Mouse (Mus musculus) stomach, embryonic 15.5 days (tissue): ENCODE measurements around the gene Rai1. TPM values are rescaled to one million over a fixed set of nuclear protein-coding genes. Genes with fewer than 3 reads are reported as not detected.

ENCODE experiments used
- ATAC-seq: fragments of 200-750 bp; cut with Nextera tagmentation; 2 replicates; pipeline ENCODE4 v1.8.0; 2017; ENCODE audit warnings: low read depth, moderate number of reproducible peaks, moderate TSS enrichment; ENCODE audit not compliant: insufficient read depth, low FRiP score
- H3K27ac ChIP-seq: fragments of 300-500 bp; sonication (generic); 2 replicates; pipeline ENCODE4 v1.5.1; 2015; ENCODE audit warnings: mild to moderate bottlenecking, inconsistent platforms
- H3K27me3 ChIP-seq: fragments of 300-500 bp; sonication (generic); replicated peaks from 2 replicates; pipeline ENCODE4 v1.6.1; 2015; ENCODE audit warnings: inconsistent platforms
- H3K36me3 ChIP-seq: fragments of 300-500 bp; sonication (generic); 2 replicates; pipeline ENCODE4 v1.6.1; 2015; ENCODE audit warnings: inconsistent platforms
- H3K4me1 ChIP-seq: fragments of 300-500 bp; sonication (generic); 2 replicates; pipeline ENCODE4 v1.6.1; 2015; ENCODE audit warnings: inconsistent platforms
- H3K4me2 ChIP-seq: fragments of 300-500 bp; sonication (generic); 2 replicates; pipeline ENCODE4 v1.6.1; 2015; ENCODE audit warnings: mild to moderate bottlenecking, inconsistent platforms
- H3K4me3 ChIP-seq: fragments of 300-500 bp; sonication (generic); replicated peaks from 2 replicates; pipeline ENCODE4 v1.5.1; 2015; ENCODE audit warnings: inconsistent platforms
- H3K9ac ChIP-seq: fragments of 300-500 bp; sonication (generic); 2 replicates; pipeline ENCODE4 v1.6.1; 2015; ENCODE audit warnings: inconsistent platforms
- H3K9me3 ChIP-seq: fragments of 300-500 bp; sonication (generic); 2 replicates; pipeline ENCODE4 v1.6.1; 2016; ENCODE audit warnings: inconsistent platforms
- WGBS: fragments of 180-500 bp; shearing (Covaris S2); methylation state at CpG from one replicate; pipeline ENCODE4 v1.1.7; 2015; 5-methylcytosine and 5-hydroxymethylcytosine counted together
- microRNA-seq: library from miRNA; unstranded; fragments of <30 nt; microRNA quantifications from one replicate; pipeline ENCODE4, GENCODE M21; 2016
- polyA plus RNA-seq: library from polyadenylated mRNA; unstranded; fragments of >200 nt; fragmentation: Nextera tagmentation; extraction: Ambion mirVana; gene quantifications from 2 replicates; pipeline ENCODE4 v1.2.1, GENCODE M21; 2015

The Rai1 gene
- polyA plus RNA-seq, 1 experiment from 2014 or later: 24.4 TPM

GRCm38 (mm10) chr11:60231951-60232350 is 127.1 kb downstream of the Rai1 start:
- Histone ChIP-seq H3K4me3 (no peak overlapping the region), H3K27ac (no peak overlapping the region), H3K9me3 (no peaks in the 10 kb centered on the region), H3K36me3 (no peaks in the 10 kb centered on the region; the same call in 1 of the 2 replicates), H3K4me1 (peaks cover 9% of the 10 kb centered on the region; the same call in 1 of the 2 replicates), H3K27me3 (no peaks in the 10 kb centered on the region), H3K4me2 (no peak overlapping the region), H3K9ac (no peak overlapping the region)
- WGBS: 48% methylated on average over 4 of the region's 4 CpGs
- ATAC-seq: no peak

DNA sequence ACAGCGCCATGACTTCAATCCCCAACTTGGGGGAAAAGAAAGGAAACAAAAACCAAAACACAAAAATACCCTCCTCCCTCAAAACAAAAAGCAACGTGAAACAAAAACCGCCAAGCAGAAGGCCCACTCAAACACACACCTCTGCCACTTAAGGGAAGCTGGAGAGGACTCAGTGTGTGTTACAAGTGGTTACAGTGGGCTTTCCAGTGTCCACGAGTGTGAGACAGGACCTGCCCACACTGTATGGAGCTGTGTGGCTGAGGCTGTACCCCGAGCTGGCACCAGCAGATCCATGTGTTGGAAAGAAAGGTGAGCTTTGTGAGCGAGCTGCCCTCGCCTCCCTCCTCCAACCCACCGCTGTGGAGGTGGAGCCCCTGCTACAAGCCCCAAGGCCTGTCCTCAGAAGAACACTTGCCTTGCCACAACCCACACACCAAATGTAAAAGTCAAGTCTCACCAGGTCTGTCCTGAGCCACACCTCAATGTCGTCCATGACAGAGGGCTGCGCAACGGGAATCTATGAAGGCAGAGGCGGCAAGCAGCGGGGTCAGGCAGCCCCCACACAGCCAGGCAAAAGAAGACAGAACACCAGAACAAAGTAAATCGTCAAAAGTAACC is 127.7 kb downstream of the Rai1 start:
- Histone ChIP-seq H3K4me2 (no peak overlapping the region), H3K4me1 (peaks cover 9% of the 10 kb centered on the region; the same call in 1 of the 2 replicates), H3K9me3 (no peaks in the 10 kb centered on the region), H3K36me3 (peaks cover 5% of the 10 kb centered on the region; the same call in 1 of the 2 replicates), H3K27me3 (no peaks in the 10 kb centered on the region), H3K27ac (no peak overlapping the region), H3K4me3 (no peak overlapping the region), H3K9ac (no peak overlapping the region)
- WGBS: 76% methylated on average over 14 of the region's 14 CpGs
- ATAC-seq: no peak

DNA sequence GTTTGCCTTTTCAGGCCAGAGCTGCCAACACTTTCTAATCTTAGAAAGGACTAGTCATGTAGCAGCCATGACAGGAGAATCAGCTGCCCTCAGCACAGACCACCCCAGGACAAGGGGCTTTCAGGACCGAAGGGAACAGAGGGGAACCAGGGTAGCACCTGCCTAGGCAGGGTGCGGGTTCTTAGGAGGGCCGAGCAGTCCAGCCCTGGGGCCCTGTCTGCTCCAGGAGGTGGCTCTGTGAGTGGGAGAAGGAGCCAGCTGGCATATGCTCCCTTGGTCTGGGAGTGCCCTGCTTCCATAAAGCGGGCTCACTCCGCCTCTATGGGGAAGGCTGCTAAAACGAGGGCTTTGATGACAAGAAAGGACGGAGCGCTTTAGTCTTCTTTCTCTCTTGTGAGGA is 128.4 kb downstream of the Rai1 start:
- no peak overlapping the region for H3K4me2 ChIP-seq
- no peak overlapping the region for H3K9ac ChIP-seq
- H3K36me3 ChIP-seq: peaks cover 5% of the 10 kb centered on the region; the same call in 1 of the 2 replicates
- no peak overlapping the region for H3K27ac ChIP-seq
- no peak overlapping the region for H3K4me3 ChIP-seq
- no peaks in the 10 kb centered on the region for H3K27me3 ChIP-seq
- ATAC-seq: no peak
- 72% methylated on average over 8 of the region's 8 CpGs for WGBS
- H3K4me1 ChIP-seq: peaks cover 9% of the 10 kb centered on the region; the same call in 1 of the 2 replicates
- no peaks in the 10 kb centered on the region for H3K9me3 ChIP-seq

DNA sequence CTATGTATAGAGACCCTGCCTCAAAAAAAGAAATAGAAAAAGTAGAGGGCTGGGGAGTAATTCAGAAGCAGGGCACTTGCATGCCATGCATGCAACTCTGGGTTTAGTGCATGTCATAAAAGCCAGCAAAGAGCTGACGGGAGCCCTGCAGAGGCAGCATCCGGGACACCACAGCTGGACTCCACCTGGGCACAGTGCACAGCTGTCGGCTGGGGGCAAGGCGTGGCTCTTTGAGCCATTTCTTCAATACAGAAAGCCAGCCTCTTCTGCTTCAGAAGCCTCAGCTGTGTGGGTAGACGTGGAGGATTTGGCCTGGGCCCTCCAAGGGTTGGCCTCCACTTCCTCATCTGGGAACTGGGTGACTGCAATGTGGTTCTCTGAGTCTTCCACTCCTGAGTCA is 130.5 kb downstream of the Rai1 start:
- no peak overlapping the region for H3K4me2 ChIP-seq
- H3K4me3 ChIP-seq: no peak overlapping the region
- no peak for ATAC-seq
- H3K36me3 ChIP-seq: 0 out of 2 replicates have a peak, but pooled peaks cover 8% of the 10 kb centered on the region
- no peak overlapping the region for H3K27ac ChIP-seq
- peaks cover 6% of the 10 kb centered on the region; the same call in 1 of the 2 replicates for H3K4me1 ChIP-seq
- 74% methylated on average over 5 of the region's 5 CpGs for WGBS
- no peaks in the 10 kb centered on the region for H3K27me3 ChIP-seq
- H3K9me3 ChIP-seq: no peaks in the 10 kb centered on the region
- H3K9ac ChIP-seq: no peak overlapping the region

- no peak overlapping the region for H3K9ac ChIP-seq
- H3K4me1 ChIP-seq: no peaks in the 10 kb centered on the region
- no peak overlapping the region for H3K4me2 ChIP-seq
- no peak overlapping the region for H3K4me3 ChIP-seq
- no peaks in the 10 kb centered on the region for H3K27me3 ChIP-seq
- no peak overlapping the region for H3K27ac ChIP-seq
- no peaks in the 10 kb centered on the region for H3K9me3 ChIP-seq
- H3K36me3 ChIP-seq: 0 out of 2 replicates have a peak, but pooled peaks cover 12% of the 10 kb centered on the region
- 79% methylated on average over 4 of the region's 4 CpGs for WGBS
- ATAC-seq: no peak
Measured at GRCm38 (mm10) chr11:60240509-60240908, 135.7 kb downstream of the Rai1 start.

DNA sequence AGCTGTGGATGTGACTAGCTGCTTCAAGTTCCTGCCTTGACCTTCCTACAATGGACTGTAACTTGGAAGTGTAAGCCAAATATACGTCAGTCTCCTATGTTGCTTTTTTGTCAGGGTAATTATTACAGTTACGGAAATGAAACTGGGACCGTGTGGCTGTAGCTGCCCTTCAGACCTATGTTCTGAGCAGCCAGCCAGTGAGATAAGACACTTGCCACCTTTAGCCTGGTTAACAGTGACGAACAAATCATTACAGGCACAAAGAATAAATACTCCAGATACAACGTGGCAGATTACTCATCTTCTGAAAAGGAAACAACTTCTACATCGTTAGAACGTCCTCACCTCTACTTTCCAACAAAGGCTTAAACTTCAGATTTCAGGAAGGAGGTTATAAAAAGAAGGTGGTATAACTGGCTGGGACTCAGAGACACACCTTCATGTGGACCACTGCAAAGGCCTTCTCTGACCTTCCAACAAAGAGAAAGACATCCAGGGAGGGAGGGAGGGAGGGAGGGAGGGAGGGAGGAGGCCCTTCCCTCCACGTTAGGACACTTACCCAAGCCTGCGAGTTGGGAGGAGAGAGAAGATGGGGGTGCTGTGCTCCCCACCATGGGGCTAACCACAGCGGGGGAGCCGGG is 139.8 kb downstream of the Rai1 start:
- no peak overlapping the region for H3K4me2 ChIP-seq
- no peaks in the 10 kb centered on the region for H3K27me3 ChIP-seq
- no peak overlapping the region for H3K9ac ChIP-seq
- no peak for ATAC-seq
- no peak overlapping the region for H3K27ac ChIP-seq
- no peak overlapping the region for H3K4me3 ChIP-seq
- H3K4me1 ChIP-seq: no peaks in the 10 kb centered on the region
- H3K36me3 ChIP-seq: 0 out of 2 replicates have a peak, but pooled peaks cover 7% of the 10 kb centered on the region
- no peaks in the 10 kb centered on the region for H3K9me3 ChIP-seq
- WGBS: 66% methylated on average over 11 of the region's 11 CpGs

DNA sequence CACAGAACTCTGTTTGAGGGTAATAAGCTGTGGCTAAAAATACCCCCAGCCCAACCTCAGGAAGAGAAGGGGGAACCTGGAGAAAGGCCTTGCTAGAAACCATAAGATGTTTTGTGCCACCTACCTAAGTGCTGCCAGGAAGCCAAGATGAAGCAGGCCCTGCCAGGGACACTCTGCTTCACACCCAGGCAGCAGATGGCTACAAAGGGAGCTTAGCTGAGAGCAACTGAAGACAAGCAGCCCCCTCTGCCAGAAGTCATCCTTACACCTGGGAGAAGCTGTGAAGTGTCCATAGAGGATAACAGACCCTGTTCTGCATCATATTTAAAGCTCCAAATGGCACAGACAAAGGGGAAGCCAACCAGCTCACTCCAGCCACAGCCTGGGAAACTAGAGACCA is 141.3 kb downstream of the Rai1 start:
- Histone ChIP-seq H3K36me3 (0 out of 2 replicates have a peak, but pooled peaks cover 4% of the 10 kb centered on the region), H3K4me1 (no peaks in the 10 kb centered on the region), H3K9me3 (no peaks in the 10 kb centered on the region), H3K27me3 (no peaks in the 10 kb centered on the region), H3K4me3 (no peak overlapping the region), H3K4me2 (no peak overlapping the region), H3K27ac (no peak overlapping the region), H3K9ac (no peak overlapping the region)
- ATAC-seq: no peak

DNA sequence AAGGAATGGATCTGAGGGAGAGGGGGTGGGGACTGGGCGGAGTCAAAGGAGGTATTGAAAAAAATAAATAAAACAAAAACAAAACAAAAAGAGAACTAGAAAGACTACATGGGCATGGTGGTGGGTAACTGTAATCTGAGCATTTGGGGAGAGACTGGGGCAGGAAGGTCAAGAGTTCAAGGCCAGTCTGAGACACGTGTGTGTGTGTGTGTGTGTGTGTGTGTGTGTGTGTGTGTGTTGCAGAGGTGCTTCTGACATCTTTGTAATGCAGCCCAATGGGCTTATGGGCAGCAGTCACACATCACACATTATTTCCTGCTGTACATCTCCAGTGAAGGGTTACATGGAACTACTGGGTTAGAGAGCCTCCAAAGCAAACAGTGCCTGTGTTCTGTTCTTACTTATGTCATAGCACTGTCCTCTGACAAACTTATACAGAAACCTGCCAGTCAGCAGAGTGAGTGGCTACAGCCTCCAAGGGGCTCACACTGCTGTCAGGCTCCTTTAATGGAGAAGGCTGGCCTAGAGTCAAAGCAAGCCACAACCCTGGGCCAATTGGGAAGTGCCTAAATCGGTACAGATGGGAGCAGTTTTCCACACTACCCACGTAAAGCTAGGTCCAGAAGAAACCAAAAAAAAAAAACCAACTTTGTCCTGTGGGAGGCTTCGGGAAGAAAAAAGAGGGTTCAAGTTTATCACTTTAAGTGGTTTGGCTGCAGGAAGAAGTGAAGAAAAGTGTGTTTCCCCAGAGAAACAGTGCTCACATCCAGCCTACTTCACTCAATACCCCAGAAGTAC is 143.1 kb downstream of the Rai1 start:
- no peak for ATAC-seq
- H3K4me2 ChIP-seq: no peak overlapping the region
- no peak overlapping the region for H3K4me3 ChIP-seq
- no peak overlapping the region for H3K9ac ChIP-seq
- H3K27me3 ChIP-seq: no peaks in the 10 kb centered on the region
- WGBS: 51% methylated on average over 5 of the region's 5 CpGs
- H3K4me1 ChIP-seq: no peaks in the 10 kb centered on the region
- no peaks in the 10 kb centered on the region for H3K9me3 ChIP-seq
- H3K27ac ChIP-seq: peak overlapping the region; percentile 26; the same call in 1 of the 2 replicates
- no peaks in the 10 kb centered on the region for H3K36me3 ChIP-seq

Small RNA genes within 50 kb of the gene (microRNA-seq; reads per million reads assigned to microRNA genes)
- 0.77 reads per million for gene Mir6921
- gene Mir6922: not detected

Other genes with a start within 250 kb of the Rai1 start
- 36.6 and 38.4 TPM in 2 replicates for gene Med9, start 156.8 kb upstream of the Rai1 start, polyA plus RNA-seq
- 2.8 and 3.2 TPM in 2 replicates for gene Rasd1, start 140.1 kb upstream of the Rai1 start, polyA plus RNA-seq
- 8.8 and 9.2 TPM in 2 replicates for gene Pemt, start 58.5 kb upstream of the Rai1 start, polyA plus RNA-seq
- gene Srebf1, start 117.6 kb downstream of the Rai1 start, polyA plus RNA-seq: 81.5 and 83.5 TPM in 2 replicates
- 24.1 and 24.6 TPM in 2 replicates for gene Tom1l2, start 247.9 kb downstream of the Rai1 start, polyA plus RNA-seq
- gene Drc3, start 248.3 kb downstream of the Rai1 start, polyA plus RNA-seq: 1.2 and 1.6 TPM in 2 replicates